Mouse (Mus musculus): ENCODE results near the gene Chrdl2.

Chrdl2 gene

GRCm38 (mm10) chr7:99982256-99983242 is 23.4 kb upstream of the Chrdl2 start:
- DNase-seq (ENCODE audit: extremely low spot score): no peak

- peak; percentile 79 for DNase-seq (ENCODE audit: extremely low spot score)
Measured at GRCm38 (mm10) chr7:99988725-99989124, 17.2 kb upstream of the Chrdl2 start.

- DNase-seq (ENCODE audit: extremely low spot score): no peak
Measured at GRCm38 (mm10) chr7:99989844-99990760, 15.9 kb upstream of the Chrdl2 start.

- DNase-seq (ENCODE audit: extremely low spot score): no peak
Measured at GRCm38 (mm10) chr7:99990990-99991707, 14.8 kb upstream of the Chrdl2 start.

- no peak for DNase-seq (ENCODE audit: extremely low spot score)
Measured at GRCm38 (mm10) chr7:99993159-99993558, 12.8 kb upstream of the Chrdl2 start.

GRCm38 (mm10) chr7:99995186-99995585 is 10.8 kb upstream of the Chrdl2 start:
- no peak for DNase-seq (ENCODE audit: extremely low spot score)

GRCm38 (mm10) chr7:99998668-99999067 is 7.3 kb upstream of the Chrdl2 start:
- DNase-seq (ENCODE audit: extremely low spot score): no peak

- DNase-seq (ENCODE audit: extremely low spot score): no peak
Measured at GRCm38 (mm10) chr7:100003781-100004180, 2.2 kb upstream of the Chrdl2 start.

- DNase-seq (ENCODE audit: extremely low spot score): no peak
Measured at GRCm38 (mm10) chr7:100006411-100006810, 439 bp downstream of the Chrdl2 start.

- no peak for DNase-seq (ENCODE audit: extremely low spot score)
Measured at GRCm38 (mm10) chr7:100008765-100009164, 2.8 kb downstream of the Chrdl2 start.

- peak; percentile 75 for DNase-seq (ENCODE audit: extremely low spot score)
Measured at GRCm38 (mm10) chr7:100009640-100010039, 3.7 kb downstream of the Chrdl2 start.

- peak; percentile 53 for DNase-seq (ENCODE audit: extremely low spot score)
Measured at GRCm38 (mm10) chr7:100010711-100011110, 4.7 kb downstream of the Chrdl2 start.

GRCm38 (mm10) chr7:100012085-100012484 is 6.1 kb downstream of the Chrdl2 start:
- DNase-seq (ENCODE audit: extremely low spot score): peak; percentile 29

GRCm38 (mm10) chr7:100012515-100012914 is 6.5 kb downstream of the Chrdl2 start:
- peak; percentile 69 for DNase-seq (ENCODE audit: extremely low spot score)

- DNase-seq (ENCODE audit: extremely low spot score): no peak
Measured at GRCm38 (mm10) chr7:100014123-100014600, 8.2 kb downstream of the Chrdl2 start.

GRCm38 (mm10) chr7:100017056-100017455 is 11.1 kb downstream of the Chrdl2 start:
- DNase-seq (ENCODE audit: extremely low spot score): no peak

GRCm38 (mm10) chr7:100027353-100027752 is 21.4 kb downstream of the Chrdl2 start:
- no peak for DNase-seq (ENCODE audit: extremely low spot score)

GRCm38 (mm10) chr7:100029307-100029706 is 23.3 kb downstream of the Chrdl2 start:
- DNase-seq (ENCODE audit: extremely low spot score): peak; percentile 38

GRCm38 (mm10) chr7:100030996-100031749 is 25.2 kb downstream of the Chrdl2 start:
- DNase-seq (ENCODE audit: extremely low spot score): no peak

- no peak for DNase-seq (ENCODE audit: extremely low spot score)
Measured at GRCm38 (mm10) chr7:100033672-100034071, 27.7 kb downstream of the Chrdl2 start.

Measured in embryo, embryonic 9.5 days (tissue).